Mouse (Mus musculus): ENCODE measurements around the gene Ube2q1. TPM values are rescaled to one million over a fixed set of nuclear protein-coding genes. Genes with fewer than 3 reads are reported as not detected.

The Ube2q1 gene
- total and polyA plus RNA-seq, 3 experiments = 14.6 to 25.5 (median 24.0) TPM

DNA sequence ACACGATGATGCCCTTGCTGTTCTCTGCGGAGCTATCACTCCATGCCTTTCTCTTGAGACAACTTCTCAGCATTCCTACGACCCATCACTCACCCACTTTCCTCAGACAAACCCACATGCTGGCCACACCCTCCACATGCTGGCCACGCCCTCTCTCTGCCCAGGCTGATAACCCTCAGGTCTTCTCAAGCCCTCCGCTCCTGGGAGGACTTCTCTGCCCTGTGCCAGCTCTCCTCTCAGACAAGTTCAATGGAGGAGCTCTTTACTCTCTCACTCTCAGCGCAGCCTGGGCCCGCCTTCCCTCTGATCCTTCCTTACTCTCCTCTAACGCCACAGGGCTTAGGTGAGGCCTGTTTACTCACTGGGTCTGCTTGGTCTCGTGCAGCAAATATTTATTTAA is 35.2 kb downstream of the Ube2q1 start:
- H3K36me3 ChIP-seq (ENCODE audit: control insufficient read depth, insufficient read depth, low read length) = no peaks in the 10 kb centered on the region
- no peaks in the 10 kb centered on the region for H3K27me3 ChIP-seq (ENCODE audit: control insufficient read depth, insufficient read depth, low read length)
- DNase-seq = no peak
- H3K9ac ChIP-seq (ENCODE audit: low read depth, low read length) = no peak overlapping the region
- WGBS = 55% methylated on average over 9 of the region's 9 CpGs
- TF ChIP-seq POLR2A (IDR thresholded peaks at IDR 0.05; ENCODE audit: insufficient read depth, low read depth, low read length) = no peak
- no peaks in the 10 kb centered on the region for H3K4me1 ChIP-seq (ENCODE audit: control insufficient read depth, insufficient read depth, low read length)
- intact Hi-C loops (cut with DNase I) = no loop called here
- no peak overlapping the region for H3K27ac ChIP-seq
- H3K4me3 ChIP-seq = no peak overlapping the region
- no peaks in the 10 kb centered on the region for H3K79me2 ChIP-seq (replicated peaks; ENCODE audit: control insufficient read depth, insufficient read depth, low read length)

- no peak for TF ChIP-seq POLR2A (IDR thresholded peaks at IDR 0.05; ENCODE audit: insufficient read depth, low read depth, low read length)
- TF ChIP-seq CTCF (IDR thresholded peaks at IDR 0.05) = peak; percentile 71
- no peak overlapping the region for H3K9ac ChIP-seq (ENCODE audit: low read depth, low read length)
- no peak overlapping the region for H3K4me3 ChIP-seq
- intact Hi-C loops (cut with DNase I) = no loop called here
- no peaks in the 10 kb centered on the region for H3K36me3 ChIP-seq (ENCODE audit: control insufficient read depth, insufficient read depth, low read length)
- no peak overlapping the region for H3K27ac ChIP-seq
- no peaks in the 10 kb centered on the region for H3K27me3 ChIP-seq (ENCODE audit: control insufficient read depth, insufficient read depth, low read length)
- no peak for DNase-seq
- no peaks in the 10 kb centered on the region for H3K79me2 ChIP-seq (replicated peaks; ENCODE audit: control insufficient read depth, insufficient read depth, low read length)
- no peaks in the 10 kb centered on the region for H3K4me1 ChIP-seq (ENCODE audit: control insufficient read depth, insufficient read depth, low read length)
Measured at GRCm38 (mm10) chr3:89810841-89811240, 37.4 kb downstream of the Ube2q1 start.

GRCm38 (mm10) chr3:89812166-89812565 is 38.8 kb downstream of the Ube2q1 start:
- Histone ChIP-seq H3K27me3 (ENCODE audit: control insufficient read depth, insufficient read depth, low read length) (no peaks in the 10 kb centered on the region), H3K36me3 (ENCODE audit: control insufficient read depth, insufficient read depth, low read length) (no peaks in the 10 kb centered on the region), H3K27ac (no peak overlapping the region), H3K9ac (ENCODE audit: low read depth, low read length) (no peak overlapping the region), H3K4me1 (ENCODE audit: control insufficient read depth, insufficient read depth, low read length) (no peaks in the 10 kb centered on the region), H3K79me2 (replicated peaks; ENCODE audit: control insufficient read depth, insufficient read depth, low read length) (no peaks in the 10 kb centered on the region), H3K4me3 (no peak overlapping the region)
- intact Hi-C loops (cut with DNase I) = no loop called here
- no peak for DNase-seq
- 73% methylated on average over 3 of the region's 3 CpGs for WGBS
- TF ChIP-seq POLR2A (IDR thresholded peaks at IDR 0.05; ENCODE audit: insufficient read depth, low read depth, low read length) (no peak), CTCF (IDR thresholded peaks at IDR 0.05) (no peak), EP300 (IDR thresholded peaks at IDR 0.05; ENCODE audit: insufficient read depth, low read depth, low read length) (no peak)

DNA sequence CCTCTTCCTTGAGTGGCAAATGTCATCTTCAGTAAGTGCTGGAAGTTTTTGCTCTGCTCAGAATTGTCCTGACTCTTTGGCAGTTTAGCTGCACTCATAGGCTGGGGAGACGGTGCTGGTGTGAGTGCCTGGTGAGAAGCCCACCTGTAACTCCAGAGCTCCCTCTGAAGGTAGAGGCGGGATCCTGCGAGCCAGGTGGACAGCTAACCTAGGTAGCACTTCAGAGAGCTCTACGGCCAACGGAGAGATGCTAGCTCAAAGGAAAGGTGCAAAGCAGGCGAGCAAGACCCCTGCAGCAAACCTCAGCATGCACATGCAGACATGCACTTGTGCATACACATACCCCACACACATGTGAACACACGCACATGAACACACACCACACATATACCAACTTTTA is 40.6 kb downstream of the Ube2q1 start:
- H3K9ac ChIP-seq (ENCODE audit: low read depth, low read length) = no peak overlapping the region
- intact Hi-C loops (cut with DNase I) = no loop called here
- 82% methylated on average over 7 of the region's 7 CpGs for WGBS
- H3K4me1 ChIP-seq (ENCODE audit: control insufficient read depth, insufficient read depth, low read length) = no peaks in the 10 kb centered on the region
- H3K36me3 ChIP-seq (ENCODE audit: control insufficient read depth, insufficient read depth, low read length) = no peaks in the 10 kb centered on the region
- H3K27ac ChIP-seq = no peak overlapping the region
- H3K27me3 ChIP-seq (ENCODE audit: control insufficient read depth, insufficient read depth, low read length) = no peaks in the 10 kb centered on the region
- H3K79me2 ChIP-seq (replicated peaks; ENCODE audit: control insufficient read depth, insufficient read depth, low read length) = no peaks in the 10 kb centered on the region
- TF ChIP-seq POLR2A (IDR thresholded peaks at IDR 0.05; ENCODE audit: insufficient read depth, low read depth, low read length) = no peak
- TF ChIP-seq CTCF (IDR thresholded peaks at IDR 0.05) = no peak
- no peak for TF ChIP-seq EP300 (IDR thresholded peaks at IDR 0.05; ENCODE audit: insufficient read depth, low read depth, low read length)
- no peak overlapping the region for H3K4me3 ChIP-seq
- DNase-seq = no peak

DNA sequence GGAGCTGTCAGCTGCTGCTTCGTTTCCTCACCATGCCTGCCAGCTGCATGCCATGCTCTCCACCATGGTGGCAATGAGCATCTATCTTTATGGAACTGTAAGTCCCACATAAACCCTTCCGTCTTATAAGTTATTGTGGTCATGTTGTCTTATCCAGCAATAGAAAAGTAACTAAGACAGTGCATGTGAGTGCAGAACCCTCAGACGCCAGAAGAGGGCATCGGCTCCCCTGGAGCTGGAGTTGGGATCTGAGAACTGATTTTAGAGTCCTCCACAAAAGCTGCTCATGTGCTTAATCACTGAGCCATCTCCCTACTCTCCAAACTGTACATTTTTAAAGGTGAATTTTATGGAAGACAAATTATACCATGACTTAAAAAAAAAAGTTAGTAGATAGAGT is 43.6 kb downstream of the Ube2q1 start:
- Histone ChIP-seq H3K27ac (no peak overlapping the region), H3K4me3 (no peak overlapping the region), H3K4me1 (ENCODE audit: control insufficient read depth, insufficient read depth, low read length) (peaks cover 3% of the 10 kb centered on the region; the same call in 1 of the 2 replicates), H3K36me3 (ENCODE audit: control insufficient read depth, insufficient read depth, low read length) (no peaks in the 10 kb centered on the region), H3K9ac (ENCODE audit: low read depth, low read length) (no peak overlapping the region), H3K27me3 (ENCODE audit: control insufficient read depth, insufficient read depth, low read length) (no peaks in the 10 kb centered on the region), H3K79me2 (replicated peaks; ENCODE audit: control insufficient read depth, insufficient read depth, low read length) (no peaks in the 10 kb centered on the region)
- intact Hi-C loops (cut with DNase I) = loop anchor here (1.0 kb wide), 1 partner anchor 41 kb away; no protein-coding TSS in a partner anchor
- DNase-seq = peak; percentile 41 to 70
- WGBS = 56% methylated on average over 4 of the region's 4 CpGs
- TF ChIP-seq EP300 (IDR thresholded peaks at IDR 0.05; ENCODE audit: insufficient read depth, low read depth, low read length) = no peak
- TF ChIP-seq CTCF (IDR thresholded peaks at IDR 0.05) = peak; percentile 84
- no peak for TF ChIP-seq POLR2A (IDR thresholded peaks at IDR 0.05; ENCODE audit: insufficient read depth, low read depth, low read length)

GRCm38 (mm10) chr3:89818605-89819004 is 45.2 kb downstream of the Ube2q1 start:
- Histone ChIP-seq H3K27me3 (ENCODE audit: control insufficient read depth, insufficient read depth, low read length) (no peaks in the 10 kb centered on the region), H3K4me3 (no peak overlapping the region), H3K79me2 (replicated peaks; ENCODE audit: control insufficient read depth, insufficient read depth, low read length) (no peaks in the 10 kb centered on the region), H3K27ac (no peak overlapping the region), H3K36me3 (ENCODE audit: control insufficient read depth, insufficient read depth, low read length) (no peaks in the 10 kb centered on the region), H3K4me1 (ENCODE audit: control insufficient read depth, insufficient read depth, low read length) (peaks cover 3% of the 10 kb centered on the region; the same call in 1 of the 2 replicates), H3K9ac (ENCODE audit: low read depth, low read length) (no peak overlapping the region)
- WGBS = 49% methylated on average over 3 of the region's 3 CpGs
- intact Hi-C loops (cut with DNase I) = no loop called here
- TF ChIP-seq CTCF (IDR thresholded peaks at IDR 0.05) (no peak), EP300 (IDR thresholded peaks at IDR 0.05; ENCODE audit: insufficient read depth, low read depth, low read length) (no peak), POLR2A (IDR thresholded peaks at IDR 0.05; ENCODE audit: insufficient read depth, low read depth, low read length) (no peak)
- DNase-seq = no peak
